Mouse (Mus musculus): ENCODE data around the gene A830031A19Rik.

DNA sequence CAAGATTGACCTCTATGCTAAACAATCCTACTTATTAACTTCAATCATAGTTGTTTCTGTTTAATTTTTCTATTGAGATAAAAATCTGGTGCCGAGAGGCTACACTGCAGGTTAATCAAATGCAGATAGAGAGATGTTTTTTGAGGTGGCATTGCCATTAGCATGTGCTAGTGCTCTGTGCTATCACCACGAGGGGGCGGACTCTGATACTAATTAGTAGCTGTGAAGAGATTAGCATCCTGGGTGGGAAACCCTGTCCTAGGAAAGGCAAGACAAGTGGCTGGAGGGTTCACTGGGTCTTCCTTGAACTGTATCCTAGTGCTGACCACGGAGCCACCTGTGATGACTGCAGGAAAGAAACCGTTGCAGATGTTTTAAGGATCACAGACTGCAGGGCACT, 66.6 kb downstream of the A830031A19Rik start:
- TF ChIP-seq POLR2A (IDR thresholded peaks at IDR 0.05; ENCODE audit: insufficient read depth, low read length): no peak
- no peak for TF ChIP-seq CTCF (IDR thresholded peaks at IDR 0.05; ENCODE audit: low read depth, low read length)

Data from ES-Bruce4 (cell line).